Mouse (Mus musculus) kidney, postnatal 36 days (tissue): ENCODE measurements around the gene Vav2.

ENCODE experiments used
- DNase-seq, 2 experiments: peaks; one replicate each; pipeline ENCODE4 v3.0.0; 2021 to 2022; ENCODE audit warnings: mixed read lengths in 2 of 2

Vav2 gene

DNA sequence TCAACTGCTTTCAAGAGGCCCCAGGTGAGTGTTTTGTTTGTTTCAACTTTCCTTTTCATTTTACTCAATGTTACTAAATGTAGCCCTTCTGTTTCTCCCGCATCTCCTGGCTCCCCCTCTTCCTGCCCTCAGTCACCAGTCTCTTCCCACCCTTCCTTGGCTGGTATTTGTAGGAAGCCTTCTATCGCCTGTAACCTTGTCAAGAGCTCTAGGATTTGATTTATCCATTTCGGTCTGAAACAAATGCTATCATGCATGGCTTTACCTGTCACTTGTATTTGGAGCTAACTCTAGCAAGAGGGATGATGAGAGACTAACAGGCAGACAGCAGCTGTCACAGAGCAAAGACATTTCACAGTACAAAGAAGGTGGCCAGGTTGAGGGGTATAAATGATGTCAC, 18.6 kb downstream of the Vav2 start:
- DNase-seq, result no peak

DNA sequence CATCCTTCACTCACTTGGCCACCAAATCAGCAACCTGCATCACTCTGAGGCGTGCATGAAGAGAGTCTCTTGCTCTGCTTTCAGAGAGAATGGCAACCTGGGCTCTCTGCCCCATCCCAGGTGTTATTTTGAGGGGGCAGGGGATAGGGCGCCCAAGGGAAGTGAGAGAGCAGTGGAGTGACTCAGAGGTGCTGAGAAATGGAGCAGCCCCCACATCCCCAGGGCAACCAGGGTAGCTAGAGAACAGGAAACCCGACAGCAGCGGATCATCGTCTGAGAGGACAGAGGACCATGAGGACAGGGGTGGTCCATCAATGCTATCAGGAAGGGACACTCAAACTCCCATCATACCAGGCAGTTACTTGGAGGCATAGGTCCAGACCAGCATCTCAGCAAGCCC, 19.9 kb downstream of the Vav2 start:
- DNase-seq, result no peak

DNA sequence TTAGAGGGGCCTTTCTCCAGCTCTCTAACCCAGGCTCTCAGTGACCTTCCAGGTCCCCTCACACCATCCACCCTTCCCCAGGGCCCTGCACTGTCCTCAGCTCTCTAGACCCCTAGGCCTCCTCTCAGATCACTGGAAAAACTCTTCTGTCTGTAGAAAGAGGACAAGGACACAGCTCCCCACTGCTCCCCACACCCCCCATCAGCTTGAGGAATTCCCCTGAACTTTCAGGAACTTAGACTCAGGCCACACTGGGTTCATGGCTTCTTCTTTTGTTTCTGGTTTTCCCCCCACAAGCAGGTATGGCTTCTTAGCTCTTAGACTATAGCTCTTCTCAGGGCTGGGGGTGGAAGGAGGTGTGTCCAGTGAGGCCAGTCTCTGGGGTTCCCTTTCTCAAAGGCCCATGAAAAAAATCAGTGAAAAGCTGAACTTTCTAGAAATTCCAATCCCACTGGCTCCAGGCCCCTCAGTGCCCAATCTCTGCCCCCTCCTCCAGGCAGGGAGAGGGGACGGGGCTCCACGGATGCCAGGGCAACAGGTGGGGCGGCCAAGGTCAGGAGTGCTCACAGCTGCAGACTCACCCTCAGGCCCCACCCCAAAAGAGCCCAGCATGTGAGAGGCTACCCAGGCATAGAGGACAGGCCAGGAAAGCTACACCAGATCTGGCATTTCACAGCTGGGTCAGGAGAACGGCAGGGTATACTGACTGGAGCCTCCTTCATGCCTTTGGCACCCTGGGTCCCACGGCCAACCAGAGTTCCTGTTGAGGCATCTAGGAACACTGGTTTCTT, 21.5 kb downstream of the Vav2 start:
- DNase-seq, result no peak

GRCm38 (mm10) chr2:27404375-27405093, 22.3 kb downstream of the Vav2 start:
- no peak for DNase-seq

DNA sequence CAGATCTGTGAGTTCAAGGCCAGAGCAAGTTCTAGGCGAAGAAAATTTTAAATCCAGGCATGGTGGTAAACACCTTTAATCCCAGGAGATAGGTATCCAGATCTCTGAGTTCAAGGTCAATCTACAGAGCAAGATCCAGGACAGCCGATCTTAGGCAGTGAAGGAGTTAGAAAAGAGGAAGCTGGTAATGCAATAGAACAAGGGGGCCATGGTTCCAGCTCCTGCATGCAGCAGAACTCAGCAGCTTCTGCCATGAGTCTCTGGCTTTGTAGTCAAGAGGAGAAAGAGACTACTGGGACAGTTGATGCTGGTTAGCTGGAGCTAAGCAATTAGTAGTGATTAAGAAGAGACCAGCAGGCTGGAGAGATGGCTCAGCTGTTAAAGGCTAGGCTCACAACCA, 25.3 kb downstream of the Vav2 start:
- no peak for DNase-seq

GRCm38 (mm10) chr2:27400083-27400482, 26.8 kb downstream of the Vav2 start:
- DNase-seq, result no peak

- no peak for DNase-seq
Measured at GRCm38 (mm10) chr2:27396656-27397440, 30.0 kb downstream of the Vav2 start.

GRCm38 (mm10) chr2:27394158-27394832, 32.5 kb downstream of the Vav2 start:
- peak; percentile 65 to 74 for DNase-seq

DNA sequence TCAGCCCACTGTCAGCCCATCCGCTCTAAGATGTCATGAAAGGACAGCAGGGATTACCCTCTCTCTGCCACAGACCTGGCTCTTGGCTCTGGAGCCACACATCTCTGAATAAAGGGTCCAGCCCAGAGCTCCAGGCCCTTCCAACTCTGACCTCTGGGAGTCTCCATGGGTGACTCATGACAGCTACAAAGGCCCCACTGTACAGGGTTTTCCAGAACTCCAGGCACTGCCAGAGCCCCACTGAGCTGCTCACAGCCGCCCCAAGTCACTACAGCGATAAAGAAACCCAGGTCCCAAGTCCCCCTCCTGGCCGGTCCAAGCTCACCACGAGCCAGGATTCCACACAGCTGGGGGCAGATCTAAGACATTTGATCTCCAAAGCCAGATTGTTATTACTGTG, 34.6 kb downstream of the Vav2 start:
- DNase-seq, result no peak

DNA sequence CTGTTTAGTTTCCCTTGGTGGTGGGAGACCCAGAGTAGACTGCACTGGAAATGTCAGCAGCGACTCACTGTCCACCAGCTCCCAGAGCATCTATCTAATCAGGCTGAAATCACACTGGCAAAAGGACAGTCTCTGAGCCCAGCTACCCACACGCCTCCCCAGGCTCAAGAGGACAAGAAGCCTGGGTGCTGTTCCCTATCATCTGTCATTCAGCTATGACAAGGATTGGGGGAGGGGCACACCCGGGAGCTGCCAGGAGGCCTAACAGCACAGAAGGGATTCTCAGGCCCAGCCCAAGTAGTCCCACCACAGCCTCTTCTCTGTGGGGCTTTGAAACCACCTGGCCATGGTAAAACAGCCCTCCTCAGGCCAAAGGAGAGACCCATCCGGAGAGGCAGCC, 36.1 kb downstream of the Vav2 start:
- DNase-seq, result peak in 1 of 2 experiments; percentile 56

DNA sequence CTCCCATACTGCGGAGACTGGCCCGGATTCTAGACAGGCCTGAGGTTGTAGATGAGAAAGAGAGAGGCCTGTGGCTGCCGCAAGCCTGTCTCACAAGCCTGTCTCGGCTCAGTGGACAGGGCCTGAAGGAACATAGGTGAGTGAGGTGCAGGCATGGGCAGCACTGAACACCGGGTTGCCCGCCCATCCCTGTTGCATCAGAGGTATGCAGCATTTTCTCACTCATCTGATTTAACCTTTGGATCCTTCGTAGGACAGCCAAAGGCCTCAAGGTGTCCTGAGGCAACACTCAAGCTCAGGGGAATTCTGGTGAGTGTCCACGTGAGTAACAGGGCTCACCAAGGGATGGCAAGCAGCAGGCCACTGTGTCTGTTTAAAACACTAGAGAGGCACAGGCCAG, 36.5 kb downstream of the Vav2 start:
- DNase-seq, result peak; percentile 68 to 81

- DNase-seq, result no peak
Measured at GRCm38 (mm10) chr2:27389272-27390162, 37.3 kb downstream of the Vav2 start.

DNA sequence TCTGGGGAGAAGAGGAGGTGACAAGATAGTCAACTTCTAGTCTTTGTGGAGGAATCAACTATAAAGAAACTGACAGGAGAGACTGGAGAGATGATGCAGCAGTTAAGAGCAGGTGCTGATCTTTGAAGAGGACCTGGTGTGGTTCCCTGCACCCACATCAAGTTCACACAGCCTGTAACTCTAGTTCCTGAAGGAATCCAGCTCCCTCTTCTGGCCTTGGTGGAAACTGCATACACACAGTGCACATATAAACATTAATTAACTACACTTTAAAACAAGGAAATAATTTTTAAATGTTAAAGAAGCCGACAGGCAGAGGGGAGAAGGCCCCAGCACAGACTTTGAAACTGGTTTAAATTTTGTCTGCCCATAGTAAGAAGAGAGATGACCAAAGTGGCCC, 39.6 kb downstream of the Vav2 start:
- no peak for DNase-seq

GRCm38 (mm10) chr2:27381698-27382097, 45.1 kb downstream of the Vav2 start:
- peak; percentile 53 to 60 for DNase-seq

- no peak for DNase-seq
Measured at GRCm38 (mm10) chr2:27381254-27381653, 45.6 kb downstream of the Vav2 start.

GRCm38 (mm10) chr2:27377876-27378275, 49.0 kb downstream of the Vav2 start:
- no peak for DNase-seq

DNA sequence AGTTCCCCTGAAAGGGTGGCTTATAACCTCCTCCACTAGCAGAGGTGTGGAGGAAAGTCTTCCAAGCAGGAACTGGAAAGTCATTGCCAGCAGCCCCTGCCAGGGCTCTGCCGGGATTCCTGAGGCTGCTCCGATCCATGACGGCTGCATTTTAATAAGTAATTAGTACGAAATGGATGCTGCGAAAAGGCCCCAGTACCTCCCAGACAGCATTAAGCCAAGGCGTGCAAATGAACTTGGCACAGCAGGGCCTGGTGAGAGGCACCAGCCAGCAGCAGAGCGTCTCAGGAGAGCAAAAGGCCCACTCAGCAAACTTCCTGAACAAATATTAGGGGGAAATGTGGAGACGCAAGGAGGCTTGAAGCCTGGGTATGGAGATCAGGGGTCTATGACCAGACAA, 49.7 kb downstream of the Vav2 start:
- peak; percentile 41 for DNase-seq

DNA sequence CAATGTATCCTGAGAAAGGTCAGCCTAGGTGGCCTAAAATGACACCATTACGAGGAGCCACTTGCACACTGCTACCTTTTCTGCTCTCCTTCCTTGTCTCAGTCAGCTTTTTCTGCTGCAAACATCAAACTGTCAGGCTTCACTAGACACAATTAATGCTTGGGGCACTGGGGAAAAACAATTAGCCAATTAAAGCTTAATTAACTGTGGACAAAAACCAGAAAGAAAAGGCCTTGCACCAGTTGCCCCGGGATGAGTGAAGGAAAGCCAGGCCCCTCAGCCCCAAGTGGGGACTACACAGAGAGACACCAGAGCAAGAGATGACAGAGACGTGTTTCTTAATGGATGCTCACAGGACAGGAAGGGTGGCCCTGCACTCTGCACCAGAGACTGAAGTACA, 51.7 kb downstream of the Vav2 start:
- DNase-seq, result no peak

DNA sequence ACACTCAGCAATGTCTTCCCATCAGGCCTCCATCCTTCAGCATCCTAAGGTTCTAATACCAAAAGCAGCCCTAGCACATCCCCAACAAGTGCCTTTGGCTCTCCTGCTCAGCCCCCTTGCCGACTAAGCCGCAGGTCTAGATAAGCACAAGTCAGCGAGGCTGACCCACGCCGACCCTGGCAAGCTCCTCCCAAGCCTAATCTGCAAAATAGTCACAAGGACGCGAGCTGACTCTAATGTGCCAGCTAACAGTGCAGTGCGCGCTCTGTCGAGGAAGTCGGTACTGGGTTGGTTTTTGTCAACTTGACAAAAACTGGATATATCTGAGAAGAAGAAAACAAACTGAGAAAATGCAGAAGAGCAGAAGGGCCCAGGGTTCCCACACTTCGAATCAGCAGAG, 53.5 kb downstream of the Vav2 start:
- peak in 1 of 2 experiments; percentile 26 for DNase-seq

GRCm38 (mm10) chr2:27371450-27371849, 55.4 kb downstream of the Vav2 start:
- peak; percentile 53 to 66 for DNase-seq

DNA sequence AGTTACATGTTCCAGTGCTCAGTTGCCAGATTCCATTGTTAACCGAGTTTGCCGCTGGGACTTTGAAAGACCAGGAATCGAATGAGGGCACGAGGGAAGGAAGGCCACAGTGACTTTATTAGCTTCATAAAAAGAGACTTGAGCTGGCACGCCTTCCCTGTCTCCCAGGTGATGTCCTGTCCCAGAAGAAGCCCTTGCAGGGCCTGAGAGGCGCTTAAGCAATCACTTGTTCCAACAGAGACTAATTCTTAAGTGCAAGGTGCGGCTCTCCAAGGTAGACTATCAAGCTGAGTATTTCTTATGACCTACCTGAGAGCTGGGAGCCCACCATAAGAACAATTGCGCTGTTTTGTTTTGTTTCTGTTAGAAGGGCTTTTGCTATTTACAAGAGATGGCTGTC, 57.9 kb downstream of the Vav2 start:
- DNase-seq, result no peak

DNA sequence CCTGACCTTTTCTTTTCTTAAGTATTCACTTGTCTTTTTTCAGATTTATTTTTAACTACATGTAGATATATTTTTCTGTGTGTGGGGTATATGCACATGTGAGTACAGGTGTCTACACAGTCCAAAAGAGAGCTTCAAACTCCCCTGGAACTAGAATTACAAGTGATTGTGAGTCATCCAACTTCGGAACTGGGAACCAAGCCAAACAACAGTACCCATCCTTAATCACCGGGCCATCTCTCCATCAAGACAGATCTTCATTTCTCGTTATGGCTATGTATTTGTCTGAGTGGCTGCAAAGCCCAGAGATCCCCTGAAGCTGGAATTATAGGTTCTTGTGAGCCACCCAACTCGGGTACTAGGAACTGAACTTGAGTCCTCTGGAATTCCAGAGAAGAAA, 61.5 kb downstream of the Vav2 start:
- DNase-seq, result no peak
